Mouse (Mus musculus) kidney, adult 2 months (tissue): ENCODE data around the gene Ddx54. TPM values are rescaled to one million over a fixed set of nuclear protein-coding genes. Genes with fewer than 3 reads are reported as not detected.

Experiments used
- DNase-seq: peaks from one replicate; pipeline ENCODE4 v3.0.0; 2021
- H3K27ac ChIP-seq: fragments of 200-500 bp; 2 replicates; pipeline ENCODE4 v1.5.1; 2012; ENCODE audit warnings: low read depth, low read length, control low read depth, inconsistent platforms; ENCODE audit not compliant: insufficient read depth
- H3K27me3 ChIP-seq: fragments of 200-500 bp; replicated peaks from 2 replicates; pipeline ENCODE4 v1.6.1; 2012; ENCODE audit warnings: mild to moderate bottlenecking, moderate library complexity, low read length, inconsistent platforms; ENCODE audit not compliant: control insufficient read depth, insufficient read depth
- H3K36me3 ChIP-seq: fragments of 200-500 bp; 2 replicates; pipeline ENCODE4 v1.6.1; 2012; ENCODE audit warnings: mild to moderate bottlenecking, moderate library complexity, low read length, inconsistent platforms; ENCODE audit not compliant: control insufficient read depth, insufficient read depth
- H3K4me1 ChIP-seq: fragments of 200-500 bp; 2 replicates; pipeline ENCODE4 v1.6.1; 2011; ENCODE audit warnings: low read length; ENCODE audit not compliant: control insufficient read depth, insufficient read depth
- H3K4me3 ChIP-seq: fragments of 200-500 bp; 2 replicates; pipeline ENCODE4 v1.5.1; 2011; ENCODE audit warnings: mild to moderate bottlenecking, low read depth, low read length, control low read depth; ENCODE audit not compliant: insufficient read depth
- CTCF ChIP-seq: fragments of 200-500 bp; conservative IDR thresholded peaks from 2 replicates; pipeline ENCODE4 v1.5.1; 2011; ENCODE audit warnings: low read depth, mild to moderate bottlenecking, control low read depth, low read length, moderate library complexity, mixed read lengths; ENCODE audit not compliant: insufficient read depth, insufficient read length
- POLR2A ChIP-seq: fragments of 200-500 bp; IDR thresholded peaks from one replicate; pipeline ENCODE4 v1.6.1; 2011; ENCODE audit warnings: low read depth, low read length, control low read depth
- WGBS: fragments of 180-500 bp; shearing (Covaris S2); methylation state at CpG from one replicate; pipeline ENCODE4 v1.1.7; 2018; 5-methylcytosine and 5-hydroxymethylcytosine counted together
- polyA plus RNA-seq: library from polyadenylated mRNA; depleted of rRNA; stranded (reverse); fragments of >200 nt; gene quantifications from 2 replicates; pipeline ENCODE4 v1.2.3, GENCODE M21; 2012; rRNA removed

The Ddx54 gene
- polyA plus RNA-seq, 1 experiment, result 29.3 TPM

GRCm38 (mm10) chr5:120670132-120670531 is 57.6 kb downstream of the Ddx54 start:
- 86% methylated on average over 7 of the region's 7 CpGs for whole genome bisulfite sequencing
- no peak for DNase-seq
- no peak overlapping the region for H3K4me3 ChIP-seq
- no peak overlapping the region for H3K27ac ChIP-seq
- no peak for TF ChIP-seq CTCF
- no peak for TF ChIP-seq POLR2A
- no peaks in the 10 kb centered on the region for H3K36me3 ChIP-seq
- H3K4me1 ChIP-seq, result no peaks in the 10 kb centered on the region
- no peaks in the 10 kb centered on the region for H3K27me3 ChIP-seq

- no peaks in the 10 kb centered on the region for H3K36me3 ChIP-seq
- no peak for TF ChIP-seq POLR2A
- TF ChIP-seq CTCF, result no peak
- no peak overlapping the region for H3K4me3 ChIP-seq
- H3K27me3 ChIP-seq, result no peaks in the 10 kb centered on the region
- 71% methylated on average over 3 of the region's 3 CpGs for WGBS
- no peaks in the 10 kb centered on the region for H3K4me1 ChIP-seq
- no peak overlapping the region for H3K27ac ChIP-seq
- no peak for DNase-seq
Measured at GRCm38 (mm10) chr5:120671865-120672264, 59.3 kb downstream of the Ddx54 start.

- TF ChIP-seq POLR2A (no peak), CTCF (peak; percentile 97)
- 5% methylated on average over 12 of the region's 12 CpGs for WGBS
- Histone ChIP-seq H3K27ac (no peak overlapping the region), H3K27me3 (no peaks in the 10 kb centered on the region), H3K4me1 (no peaks in the 10 kb centered on the region), H3K4me3 (no peak overlapping the region), H3K36me3 (no peaks in the 10 kb centered on the region)
- DNase-seq, result peak; percentile 68
Measured at GRCm38 (mm10) chr5:120673626-120674025, 61.1 kb downstream of the Ddx54 start.

GRCm38 (mm10) chr5:120674229-120675145 is 61.9 kb downstream of the Ddx54 start:
- no peak overlapping the region for H3K4me3 ChIP-seq
- no peaks in the 10 kb centered on the region for H3K27me3 ChIP-seq
- no peaks in the 10 kb centered on the region for H3K4me1 ChIP-seq
- 24% methylated on average over 21 of the region's 21 CpGs for WGBS
- TF ChIP-seq CTCF (no peak), POLR2A (no peak)
- H3K36me3 ChIP-seq, result no peaks in the 10 kb centered on the region
- H3K27ac ChIP-seq, result no peak overlapping the region
- peak; percentile 2 for DNase-seq

- H3K36me3 ChIP-seq, result no peaks in the 10 kb centered on the region
- no peak overlapping the region for H3K4me3 ChIP-seq
- H3K27ac ChIP-seq, result no peak overlapping the region
- no peaks in the 10 kb centered on the region for H3K27me3 ChIP-seq
- WGBS, result 28% methylated on average over 2 of the region's 2 CpGs
- peak; percentile 5 for DNase-seq
- H3K4me1 ChIP-seq, result no peaks in the 10 kb centered on the region
- TF ChIP-seq CTCF (no peak), POLR2A (no peak)
Measured at GRCm38 (mm10) chr5:120677516-120677915, 65.0 kb downstream of the Ddx54 start.

Other genes starting within 250 kb of the Ddx54 start
- not detected in 2 replicates for gene Lhx5, start 181.0 kb upstream of the Ddx54 start, polyA plus RNA-seq
- 9.9 and 10.0 TPM in 2 replicates for gene Sdsl, start 139.9 kb upstream of the Ddx54 start, polyA plus RNA-seq
- not detected in 2 replicates for gene Sds, start 136.2 kb upstream of the Ddx54 start, polyA plus RNA-seq
- 48.1 and 49.3 TPM in 2 replicates for gene Plbd2, start 109.1 kb upstream of the Ddx54 start, polyA plus RNA-seq
- gene Slc8b1, start 101.6 kb upstream of the Ddx54 start, polyA plus RNA-seq, result 23.0 and 25.8 TPM in 2 replicates
- 200 and 216 TPM in 2 replicates for gene Tpcn1, start 24.1 kb upstream of the Ddx54 start, polyA plus RNA-seq
- 2.1 and 2.5 TPM in 2 replicates for gene Iqcd, start 23.7 kb upstream of the Ddx54 start, polyA plus RNA-seq
- 25.2 and 32.1 TPM in 2 replicates for gene Rita1, start 150 bp upstream of the Ddx54 start, polyA plus RNA-seq
- gene Cfap73, start 21.5 kb downstream of the Ddx54 start, polyA plus RNA-seq, result not detected in 2 replicates
- gene Rasal1, start 36.1 kb downstream of the Ddx54 start, polyA plus RNA-seq, result 2.3 and 3.4 TPM in 2 replicates
- 1.5 and 4.4 TPM in 2 replicates for gene Dtx1, start 99.2 kb downstream of the Ddx54 start, polyA plus RNA-seq
- 3.5 and 5.5 TPM in 2 replicates for gene Oas2, start 137.1 kb downstream of the Ddx54 start, polyA plus RNA-seq
- gene Oas3, start 164.9 kb downstream of the Ddx54 start, polyA plus RNA-seq, result 0.38 and 2.3 TPM in 2 replicates
- gene Oas1e, start 182.8 kb downstream of the Ddx54 start, polyA plus RNA-seq, result not detected in 2 replicates
- gene Oas1c, start 199.8 kb downstream of the Ddx54 start, polyA plus RNA-seq, result 2.6 TPM in 2 replicates
- gene Oas1f, start 234.6 kb downstream of the Ddx54 start, polyA plus RNA-seq, result 0.08 and 0.19 TPM in 2 replicates
- gene Oas1h, start 248.7 kb downstream of the Ddx54 start, polyA plus RNA-seq, result not detected in 2 replicates